Mouse (Mus musculus): ENCODE measurements around the gene Dmc1. TPM values are rescaled to one million over a fixed set of nuclear protein-coding genes. Genes with fewer than 3 reads are reported as not detected.

Dmc1 gene
- polyA plus RNA-seq, 1 experiment from 2014 or later = 0.67 TPM

GRCm38 (mm10) chr15:79525564-79525963 lies 79.3 kb downstream of the Dmc1 start:
- no peaks in the 10 kb centered on the region for H3K4me1 ChIP-seq
- H3K9ac ChIP-seq (replicated peaks) = no peak overlapping the region
- WGBS = 83% methylated on average over 5 of the region's 5 CpGs
- no peak overlapping the region for H3K27ac ChIP-seq (replicated peaks)
- ATAC-seq (replicated peaks) = no peak
- H3K4me2 ChIP-seq (replicated peaks) = no peak overlapping the region
- H3K27me3 ChIP-seq = no peaks in the 10 kb centered on the region
- H3K4me3 ChIP-seq = no peak overlapping the region
- no peaks in the 10 kb centered on the region for H3K9me3 ChIP-seq
- peaks cover 46% of the 10 kb centered on the region for H3K36me3 ChIP-seq

- H3K27me3 ChIP-seq = peaks cover 30% of the 10 kb centered on the region
- H3K27ac ChIP-seq (replicated peaks) = no peak overlapping the region
- no peak overlapping the region for H3K9ac ChIP-seq (replicated peaks)
- 49% methylated on average over 16 of the region's 16 CpGs for WGBS
- H3K4me2 ChIP-seq (replicated peaks) = no peak overlapping the region
- H3K4me3 ChIP-seq = no peak overlapping the region
- H3K36me3 ChIP-seq = no peaks in the 10 kb centered on the region
- H3K4me1 ChIP-seq = peaks cover 12% of the 10 kb centered on the region
- no peak for ATAC-seq (replicated peaks)
- H3K9me3 ChIP-seq = no peaks in the 10 kb centered on the region
Observed at GRCm38 (mm10) chr15:79519400-79520220, 85.3 kb downstream of the Dmc1 start.

GRCm38 (mm10) chr15:79518571-79518970 lies 86.3 kb downstream of the Dmc1 start:
- WGBS = 85% methylated on average over 3 of the region's 3 CpGs
- no peak overlapping the region for H3K4me2 ChIP-seq (replicated peaks)
- H3K27me3 ChIP-seq = peaks cover 41% of the 10 kb centered on the region
- H3K9ac ChIP-seq (replicated peaks) = no peak overlapping the region
- H3K4me3 ChIP-seq = no peak overlapping the region
- peaks cover 12% of the 10 kb centered on the region for H3K4me1 ChIP-seq
- no peak for ATAC-seq (replicated peaks)
- H3K9me3 ChIP-seq = no peaks in the 10 kb centered on the region
- no peak overlapping the region for H3K27ac ChIP-seq (replicated peaks)
- no peaks in the 10 kb centered on the region for H3K36me3 ChIP-seq

- WGBS = 62% methylated on average over 4 of the region's 4 CpGs
- Histone ChIP-seq H3K36me3 (no peaks in the 10 kb centered on the region), H3K4me3 (no peak overlapping the region), H3K27me3 (peaks cover 45% of the 10 kb centered on the region), H3K27ac (replicated peaks) (no peak overlapping the region), H3K4me2 (replicated peaks) (no peak overlapping the region), H3K9me3 (no peaks in the 10 kb centered on the region), H3K4me1 (peaks cover 12% of the 10 kb centered on the region), H3K9ac (replicated peaks) (no peak overlapping the region)
- ATAC-seq (replicated peaks) = no peak
Observed at GRCm38 (mm10) chr15:79517710-79518109, 87.2 kb downstream of the Dmc1 start.

GRCm38 (mm10) chr15:79516171-79517096 lies 88.5 kb downstream of the Dmc1 start, which contains the start of gene Kdelr3:
Gene Kdelr3, plus strand, starts transcription at chr15:79516411.
- Histone ChIP-seq H3K27me3 (peaks cover 50% of the 10 kb centered on the region), H3K36me3 (no peaks in the 10 kb centered on the region), H3K27ac (replicated peaks) (no peak within 1 kb of the TSS), H3K4me1 (peaks cover 21% of the 10 kb centered on the region), H3K4me3 (peak within 1 kb of the TSS; percentile 44), H3K9me3 (no peaks in the 10 kb centered on the region), H3K4me2 (replicated peaks) (peak within 1 kb of the TSS; percentile 87), H3K9ac (replicated peaks) (peak within 1 kb of the TSS; percentile 30; the same call in 1 of the 2 replicates)
- WGBS = under 1% methylated on average over 71 of the region's 71 CpGs
- ATAC-seq (replicated peaks) = peak; percentile 31

GRCm38 (mm10) chr15:79513940-79514339 lies 91.0 kb downstream of the Dmc1 start:
- Histone ChIP-seq H3K4me3 (no peak overlapping the region), H3K27ac (replicated peaks) (no peak overlapping the region), H3K4me2 (replicated peaks) (no peak overlapping the region), H3K9ac (replicated peaks) (no peak overlapping the region), H3K9me3 (no peaks in the 10 kb centered on the region), H3K27me3 (peaks cover 67% of the 10 kb centered on the region), H3K4me1 (peaks cover 29% of the 10 kb centered on the region), H3K36me3 (no peaks in the 10 kb centered on the region)
- ATAC-seq (replicated peaks) = no peak
- WGBS = 8% methylated on average over 9 of the region's 9 CpGs

- no peaks in the 10 kb centered on the region for H3K36me3 ChIP-seq
- 1% methylated on average over 61 of the region's 61 CpGs for WGBS
- no peak overlapping the region for H3K27ac ChIP-seq (replicated peaks)
- peak overlapping the region; percentile 46 for H3K4me3 ChIP-seq
- peak overlapping the region; percentile 73 for H3K4me2 ChIP-seq (replicated peaks)
- peak; percentile 89 for ATAC-seq (replicated peaks)
- H3K27me3 ChIP-seq = peaks cover 59% of the 10 kb centered on the region
- peak overlapping the region; percentile 20 for H3K9ac ChIP-seq (replicated peaks)
- no peaks in the 10 kb centered on the region for H3K9me3 ChIP-seq
- peaks cover 25% of the 10 kb centered on the region for H3K4me1 ChIP-seq
Observed at GRCm38 (mm10) chr15:79511553-79512320, 93.2 kb downstream of the Dmc1 start.

Small RNA genes lying within 50 kb of the gene (microRNA-seq; reads per million reads assigned to microRNA genes)
- gene Gm27903 = not detected

Other genes starting within 250 kb of the Dmc1 start
- 37.5 and 40.8 TPM in 2 replicates for gene Tmem184b, start 201.5 kb downstream of the Dmc1 start, polyA plus RNA-seq (2015; fragmentation: Nextera tagmentation; extraction: Ambion mirVana)
- 316 and 323 TPM in 2 replicates for gene Csnk1e, start 149.5 kb downstream of the Dmc1 start, polyA plus RNA-seq (2015; fragmentation: Nextera tagmentation; extraction: Ambion mirVana)
- 0.20 and 0.33 TPM in 2 replicates for gene Kcnj4, start 99.9 kb downstream of the Dmc1 start, polyA plus RNA-seq (2015; fragmentation: Nextera tagmentation; extraction: Ambion mirVana)
- 5.1 and 5.3 TPM in 2 replicates for gene Kdelr3, start 88.7 kb downstream of the Dmc1 start, polyA plus RNA-seq (2015; fragmentation: Nextera tagmentation; extraction: Ambion mirVana)
- gene Ddx17, start 58.4 kb downstream of the Dmc1 start, polyA plus RNA-seq (2015; fragmentation: Nextera tagmentation; extraction: Ambion mirVana) = 60.1 and 63.7 TPM in 2 replicates
- gene Fam227a, start 53.8 kb upstream of the Dmc1 start, polyA plus RNA-seq (2015; fragmentation: Nextera tagmentation; extraction: Ambion mirVana) = 4.7 and 5.2 TPM in 2 replicates
- gene Cby1, start 54.1 kb upstream of the Dmc1 start, polyA plus RNA-seq (2015; fragmentation: Nextera tagmentation; extraction: Ambion mirVana) = 116 and 124 TPM in 2 replicates
- gene Tomm22, start 65.8 kb upstream of the Dmc1 start, polyA plus RNA-seq (2015; fragmentation: Nextera tagmentation; extraction: Ambion mirVana) = 264 and 266 TPM in 2 replicates
- 23.3 and 26.8 TPM in 2 replicates for gene Josd1, start 82.8 kb upstream of the Dmc1 start, polyA plus RNA-seq (2015; fragmentation: Nextera tagmentation; extraction: Ambion mirVana)
- gene Gtpbp1, start 85.7 kb upstream of the Dmc1 start, polyA plus RNA-seq (2015; fragmentation: Nextera tagmentation; extraction: Ambion mirVana) = 53.9 and 58.0 TPM in 2 replicates
- gene Sun2, start 137.4 kb upstream of the Dmc1 start, polyA plus RNA-seq (2015; fragmentation: Nextera tagmentation; extraction: Ambion mirVana) = 10.5 and 11.6 TPM in 2 replicates
- 94.8 and 99.9 TPM in 2 replicates for gene Dnal4, start 172.7 kb upstream of the Dmc1 start, polyA plus RNA-seq (2015; fragmentation: Nextera tagmentation; extraction: Ambion mirVana)
- gene Nptxr, start 199.7 kb upstream of the Dmc1 start, polyA plus RNA-seq (2015; fragmentation: Nextera tagmentation; extraction: Ambion mirVana) = 19.4 and 19.5 TPM in 2 replicates
- gene Npcd, start 229.1 kb upstream of the Dmc1 start, polyA plus RNA-seq (2015; fragmentation: Nextera tagmentation; extraction: Ambion mirVana) = 0.46 TPM in 1 of 2 replicates, not detected in the other
- gene Cbx6, start 229.6 kb upstream of the Dmc1 start, polyA plus RNA-seq (2015; fragmentation: Nextera tagmentation; extraction: Ambion mirVana) = 50.1 and 52.7 TPM in 2 replicates

All from forebrain, embryonic 15.5 days (tissue).